ENCODE assay signal across 8 mouse cellular contexts in genomic region chr6:103511972-103512565, GRCm38 (mm10). TPM values are rescaled to one million over a fixed set of nuclear protein-coding genes. Genes with fewer than 3 reads are reported as not detected.
DNase-seq lines count a peak whose midpoint lies in the region; ATAC-seq and TF ChIP-seq lines count a peak whose summit lies in the region.

No protein-coding gene starts in this region.

- TF ChIP-seq CTCF in kidney, adult 2 months (conservative IDR thresholded peaks at IDR 0.05; ENCODE audit: insufficient read depth, insufficient read length, low read depth, low read length) = no peak

- peak overlapping the region; percentile 44 for H3K4me3 ChIP-seq in forebrain, embryonic 11.5 days (ENCODE audit: low read depth, low read length)
- H3K4me3 ChIP-seq in kidney, adult 2 months (ENCODE audit: insufficient read depth, low read depth, low read length) = no peak overlapping the region
- peak overlapping the region; percentile 49 for H3K4me3 ChIP-seq in limb, embryonic 10.5 days

- DNase-seq in adrenal gland, adult 18-20 months (ENCODE audit: low spot score in 2 of 2) = peak; percentile 3 to 20
- no peak for DNase-seq in adrenal gland, adult 8-10 months
- peak; percentile 69 for DNase-seq in brain, embryonic 18.5 days (ENCODE audit: low read depth, low spot score)
- DNase-seq in forebrain, embryonic 11.5 days (ENCODE audit: low spot score) = peak; percentile 75
- peak; percentile 2 for DNase-seq in kidney, adult 2 months
- DNase-seq in limb, embryonic 10.5 days (ENCODE audit: low spot score) = peak; percentile 62
- DNase-seq in neural tube, embryonic 10.5 days (ENCODE audit: extremely low spot score, low spot score) = peak; percentile 59
- peak; percentile 50 for DNase-seq in thymus, postnatal 25 days

- H3K27me3 ChIP-seq in forebrain, embryonic 11.5 days (ENCODE audit: control insufficient read depth, insufficient read depth, low read length) = peaks cover 24% of the 10 kb centered on the region
- H3K27me3 ChIP-seq in kidney, adult 2 months (replicated peaks; ENCODE audit: control insufficient read depth, insufficient read depth, low read length) = no peaks in the 10 kb centered on the region
- H3K27me3 ChIP-seq in limb, embryonic 10.5 days (ENCODE audit: low read depth, poor library complexity, severe bottlenecking) = peaks cover 61% of the 10 kb centered on the region

- ATAC-seq in forebrain, embryonic 11.5 days (replicated peaks; ENCODE audit: low FRiP score) = peak; percentile 79

- TF ChIP-seq POLR2A in kidney, adult 2 months (IDR thresholded peaks at IDR 0.05; ENCODE audit: low read depth, low read length) = no peak

- H3K36me3 ChIP-seq in forebrain, embryonic 11.5 days (ENCODE audit: control insufficient read depth, insufficient read depth, low read length) = no peaks in the 10 kb centered on the region
- H3K36me3 ChIP-seq in kidney, adult 2 months (ENCODE audit: control insufficient read depth, insufficient read depth, low read length) = no peaks in the 10 kb centered on the region
- H3K36me3 ChIP-seq in limb, embryonic 10.5 days = no peaks in the 10 kb centered on the region

- WGBS in forebrain, embryonic 11.5 days = 2% methylated on average over 29 of the region's 29 CpGs
- under 1% methylated on average over 29 of the region's 29 CpGs for WGBS in kidney, adult 2 months
- under 1% methylated on average over 29 of the region's 29 CpGs for WGBS in limb, embryonic 10.5 days

- no peaks in the 10 kb centered on the region for H3K9me3 ChIP-seq in forebrain, embryonic 11.5 days (ENCODE audit: control insufficient read depth, low read length)
- H3K9me3 ChIP-seq in limb, embryonic 10.5 days (replicated peaks) = no peaks in the 10 kb centered on the region

- H3K27ac ChIP-seq in forebrain, embryonic 11.5 days (ENCODE audit: low read depth, low read length) = no peak overlapping the region
- no peak overlapping the region for H3K27ac ChIP-seq in kidney, adult 2 months (ENCODE audit: insufficient read depth, low read depth, low read length)
- H3K27ac ChIP-seq in limb, embryonic 10.5 days = no peak overlapping the region

- peak overlapping the region; percentile 53 for H3K9ac ChIP-seq in forebrain, embryonic 11.5 days (ENCODE audit: low read length)

- H3K4me1 ChIP-seq in forebrain, embryonic 11.5 days (replicated peaks; ENCODE audit: control insufficient read depth, insufficient read depth, low read length) = peaks cover 2% of the 10 kb centered on the region; the same call in 1 of the 2 replicates
- H3K4me1 ChIP-seq in kidney, adult 2 months (ENCODE audit: control insufficient read depth, insufficient read depth, low read length) = no peaks in the 10 kb centered on the region
- peaks cover 21% of the 10 kb centered on the region for H3K4me1 ChIP-seq in limb, embryonic 10.5 days

- peak overlapping the region; percentile 84 for H3K4me2 ChIP-seq in forebrain, embryonic 11.5 days (ENCODE audit: low read depth, low read length, severe bottlenecking)

RNA-seq across cellular contexts. Expression of gene Chl1, which starts 1.7 kb away (rescaled TPM):
- total RNA-seq in adrenal gland, adult 18-20 months (2021) = 1 to 10 TPM; 1.7 to 2.3 TPM
- total RNA-seq in adrenal gland, adult 8-10 months (2022) = 1 to 10 TPM; 1.3 to 3.4 (median 2.4) TPM
- 6.2 and 6.5 TPM in 2 replicates for polyA plus RNA-seq in forebrain, embryonic 11.5 days (2014; fragmentation: Nextera tagmentation; extraction: Ambion mirVana)
- polyA plus RNA-seq in kidney, adult 2 months (2012; rRNA removed) = 0.15 and 0.42 TPM in 2 replicates
- polyA plus RNA-seq in limb, embryonic 10.5 days (2016; fragmentation: Nextera tagmentation; extraction: Ambion mirVana) = 0.35 and 0.59 TPM in 2 replicates
